In genomic region chr19:36721139-36721538, GRCm38 (mm10) we compare ENCODE assay signal across 15 mouse cellular contexts.
"Had no signal": no experiment of that assay in that cellular context is flagged by ENCODE, and none has a peak within 500 bp of the region (broad histone marks: within the 10 kb centered on the region; RNA-seq: fewer than 3 reads in every experiment).

No protein-coding gene starts in this region.

- H3K27ac ChIP-seq: kidney, embryonic 15.5 days; left cerebral cortex, adult 2 months; limb, embryonic 15.5 days; liver, embryonic 12.5 days; midbrain, embryonic 15.5 days; neural tube, embryonic 13.5 days had no signal

- DNase-seq: kidney, adult 2 months; kidney, postnatal 14 days; lung, postnatal 4 days; right cerebral cortex, adult 18-20 months; right cerebral cortex, postnatal 25 days; thymus, adult 2 months; thymus, postnatal 25 days had no signal

- H3K4me2 ChIP-seq: kidney, embryonic 15.5 days; limb, embryonic 15.5 days; liver, embryonic 12.5 days; midbrain, embryonic 11.5 days; midbrain, embryonic 15.5 days; neural tube, embryonic 13.5 days had no signal

- H3K9ac ChIP-seq: kidney, embryonic 15.5 days; limb, embryonic 15.5 days; liver, embryonic 12.5 days; midbrain, embryonic 15.5 days; neural tube, embryonic 13.5 days had no signal

- ATAC-seq: intestine, embryonic 16.5 days; liver, embryonic 12.5 days; midbrain, embryonic 15.5 days had no signal

- H3K9me3 ChIP-seq: kidney, embryonic 15.5 days; limb, embryonic 15.5 days; liver, embryonic 12.5 days; midbrain, embryonic 15.5 days; neural tube, embryonic 13.5 days had no signal

- H3K4me1 ChIP-seq: kidney, embryonic 15.5 days; liver, embryonic 12.5 days; midbrain, embryonic 15.5 days; neural tube, embryonic 13.5 days had no signal

- H3K4me3 ChIP-seq: kidney, embryonic 15.5 days; left cerebral cortex, adult 2 months; limb, embryonic 15.5 days; liver, embryonic 12.5 days; midbrain, embryonic 15.5 days; neural tube, embryonic 13.5 days had no signal

- H3K36me3 ChIP-seq: kidney, embryonic 15.5 days; limb, embryonic 15.5 days; liver, embryonic 12.5 days; midbrain, embryonic 15.5 days; neural tube, embryonic 13.5 days had no signal

- H3K27me3 ChIP-seq: kidney, embryonic 15.5 days; limb, embryonic 15.5 days; liver, embryonic 12.5 days; midbrain, embryonic 15.5 days; neural tube, embryonic 13.5 days had no signal
